Comparison of ENCODE assay signal across 37 mouse cellular contexts in the genomic region with DNA sequence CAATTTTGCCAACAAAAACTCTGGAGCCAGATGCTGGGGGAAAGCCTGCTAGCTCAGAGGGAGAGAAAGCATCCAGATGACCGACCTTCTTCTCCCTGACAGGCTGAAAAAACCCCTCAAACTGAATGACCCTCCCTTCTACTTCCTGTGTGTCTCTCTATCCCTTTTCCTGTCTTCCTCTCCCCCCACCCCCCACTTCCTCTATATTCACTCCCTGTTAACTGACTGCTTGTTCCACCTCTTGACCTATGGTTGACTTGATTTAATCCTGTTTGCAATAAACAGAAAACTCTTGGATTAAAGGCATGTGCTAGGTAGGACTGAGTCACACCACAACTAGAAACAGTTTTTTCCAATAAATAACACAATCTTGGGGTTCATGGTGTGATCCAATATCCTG. TPM values are rescaled to one million over a fixed set of nuclear protein-coding genes. Genes with fewer than 3 reads are reported as not detected.
"Had no signal": no experiment of that assay in that cellular context is flagged by ENCODE, and none has a peak within 500 bp of the region (broad histone marks: within the 10 kb centered on the region; RNA-seq: fewer than 3 reads in every experiment).

No protein-coding gene starts in this region.

- H3K36me3 ChIP-seq: heart, embryonic 10.5 days; heart, embryonic 12.5 days; hindbrain, embryonic 10.5 days; hindbrain, embryonic 12.5 days; kidney, embryonic 15.5 days; limb, embryonic 13.5 days; limb, embryonic 15.5 days; liver, embryonic 12.5 days had no signal

- H3K9ac ChIP-seq: heart, embryonic 12.5 days; hindbrain, embryonic 12.5 days; hindbrain, embryonic 14.5 days; kidney, embryonic 15.5 days; limb, embryonic 13.5 days; limb, embryonic 15.5 days; liver, embryonic 12.5 days had no signal

- H3K4me2 ChIP-seq: heart, embryonic 12.5 days; hindbrain, embryonic 12.5 days; hindbrain, embryonic 14.5 days; kidney, embryonic 15.5 days; limb, embryonic 13.5 days; limb, embryonic 15.5 days; liver, embryonic 12.5 days had no signal

- H3K9me3 ChIP-seq: heart, embryonic 10.5 days; heart, embryonic 12.5 days; hindbrain, embryonic 10.5 days; hindbrain, embryonic 12.5 days; kidney, embryonic 15.5 days; limb, embryonic 13.5 days; limb, embryonic 15.5 days; liver, embryonic 12.5 days had no signal

- H3K27me3 ChIP-seq: heart, embryonic 12.5 days; hindbrain, embryonic 12.5 days; kidney, embryonic 15.5 days; limb, embryonic 13.5 days; limb, embryonic 15.5 days; liver, embryonic 12.5 days had no signal

- H3K27ac ChIP-seq: heart, adult 2 months; heart, embryonic 10.5 days; hindbrain, embryonic 10.5 days; hindbrain, embryonic 12.5 days; hindbrain, embryonic 14.5 days; kidney, embryonic 15.5 days; kidney, postnatal 0 days; limb, embryonic 13.5 days; limb, embryonic 15.5 days; liver, embryonic 12.5 days had no signal

- H3K4me3 ChIP-seq: heart, adult 2 months; heart, embryonic 10.5 days; heart, embryonic 12.5 days; hindbrain, embryonic 10.5 days; hindbrain, embryonic 12.5 days; kidney, embryonic 15.5 days; limb, embryonic 13.5 days; limb, embryonic 15.5 days; liver, embryonic 12.5 days had no signal

- DNase-seq: gastrocnemius, postnatal 14 days; gastrocnemius, postnatal 36 days; heart, adult 2 months; heart, postnatal 10 days; heart, postnatal 4 days; kidney, adult 11 months; kidney, adult 2 months; kidney, adult 9 months; kidney, postnatal 14 days; kidney, postnatal 36 days; layer of hippocampus, adult 9-11 months; layer of hippocampus, postnatal 36 days; left cerebral cortex, postnatal 4 days had no signal

- H3K4me1 ChIP-seq: heart, embryonic 10.5 days; heart, embryonic 12.5 days; hindbrain, embryonic 12.5 days; kidney, embryonic 15.5 days; limb, embryonic 13.5 days; limb, embryonic 15.5 days had no signal

- ATAC-seq: hindbrain, embryonic 16.5 days; inflammation-experienced regulatory T-cells, adult 6 months; intestine, embryonic 16.5 days; liver, embryonic 12.5 days had no signal

RNA-seq across cellular contexts. Expression of gene Sele, which starts 33.4 kb away (rescaled TPM):
- total RNA-seq: gastrocnemius, adult 18-20 months; gastrocnemius, adult 8-10 months; gastrocnemius, postnatal 14 days; gastrocnemius, postnatal 36 days; layer of hippocampus, adult 18-20 months; layer of hippocampus, postnatal 36 days; left cerebral cortex, postnatal 25 days; left cerebral cortex, postnatal 4 days; liver, adult 2 months had no signal
- polyA plus RNA-seq: heart, embryonic 10.5 days; hindbrain, embryonic 10.5 days; hindbrain, embryonic 12.5 days; hindbrain, embryonic 14.5 days; hindbrain, embryonic 16.5 days; large intestine, adult 2 months; limb, embryonic 11.5 days; liver, embryonic 12.5 days had no signal

RNA-seq across cellular contexts. Expression of gene Sell, which starts 47.2 kb away (rescaled TPM):
- total RNA-seq: gastrocnemius, adult 18-20 months; layer of hippocampus, adult 18-20 months; layer of hippocampus, postnatal 14 days; layer of hippocampus, postnatal 36 days; left cerebral cortex, adult 18-20 months; left cerebral cortex, postnatal 10 days had no signal
- polyA plus RNA-seq: heart, embryonic 10.5 days; heart, embryonic 12.5 days; heart, embryonic 14.5 days; hindbrain, embryonic 14.5 days; limb, embryonic 11.5 days; limb, embryonic 13.5 days had no signal
